Mouse (Mus musculus): ENCODE results near the gene Rhox6. TPM values are rescaled to one million over a fixed set of nuclear protein-coding genes. Genes with fewer than 3 reads are reported as not detected.
"Not testable (repeated sequence)": the region's sequence is repeated elsewhere in the genome, so short reads cannot be mapped to it uniquely, and the experiment has no call there.

Gene Rhox6
- not detected in 2 replicates for polyA plus RNA-seq (2015; fragmentation: Nextera tagmentation; extraction: Ambion mirVana)

- not testable (repeated sequence) for H3K36me3 ChIP-seq; H3K9me3 ChIP-seq; H3K4me1 ChIP-seq (replicated peaks); H3K4me2 ChIP-seq; H3K4me3 ChIP-seq; H3K27ac ChIP-seq (replicated peaks); H3K9ac ChIP-seq; H3K27me3 ChIP-seq; ATAC-seq (ENCODE audit: low read depth)
- WGBS = 84% methylated on average over 4 of the region's 12 CpGs
These were observed at the start of gene Rhox6 for GRCm38 (mm10) chrX:37826610-37827009. Rhox6 (plus strand) TSS chrX:37826910.

- H3K9ac ChIP-seq = no peak overlapping the region
- no peak for ATAC-seq (ENCODE audit: low read depth)
- H3K4me2 ChIP-seq = no peak overlapping the region
- no peak overlapping the region for H3K4me3 ChIP-seq
- 82% methylated on average over 15 of the region's 15 CpGs for WGBS
- H3K27me3 ChIP-seq = no peaks in the 10 kb centered on the region
- H3K4me1 ChIP-seq (replicated peaks) = no peaks in the 10 kb centered on the region
- H3K9me3 ChIP-seq = no peaks in the 10 kb centered on the region
- H3K36me3 ChIP-seq = no peaks in the 10 kb centered on the region
- no peak overlapping the region for H3K27ac ChIP-seq (replicated peaks)
These were observed 19.2 kb upstream of the Rhox6 start for GRCm38 (mm10) chrX:37807286-37808080.

- 85% methylated on average over 2 of the region's 2 CpGs for WGBS
- H3K36me3 ChIP-seq = no peaks in the 10 kb centered on the region
- H3K27me3 ChIP-seq = no peaks in the 10 kb centered on the region
- no peak overlapping the region for H3K27ac ChIP-seq (replicated peaks)
- no peaks in the 10 kb centered on the region for H3K4me1 ChIP-seq (replicated peaks)
- H3K4me3 ChIP-seq = no peak overlapping the region
- H3K9me3 ChIP-seq = no peaks in the 10 kb centered on the region
- no peak overlapping the region for H3K9ac ChIP-seq
- H3K4me2 ChIP-seq = no peak overlapping the region
- no peak for ATAC-seq (ENCODE audit: low read depth)
These were observed 17.3 kb upstream of the Rhox6 start for GRCm38 (mm10) chrX:37809396-37809795.

GRCm38 (mm10) chrX:37811179-37811578 is 15.5 kb upstream of the Rhox6 start:
- H3K27me3 ChIP-seq = no peaks in the 10 kb centered on the region
- no peak overlapping the region for H3K27ac ChIP-seq (replicated peaks)
- H3K4me3 ChIP-seq = no peak overlapping the region
- H3K9ac ChIP-seq = no peak overlapping the region
- H3K4me1 ChIP-seq (replicated peaks) = no peaks in the 10 kb centered on the region
- no peak overlapping the region for H3K4me2 ChIP-seq
- H3K9me3 ChIP-seq = no peaks in the 10 kb centered on the region
- H3K36me3 ChIP-seq = no peaks in the 10 kb centered on the region
- no peak for ATAC-seq (ENCODE audit: low read depth)
- WGBS = 31% methylated on average over 5 of the region's 5 CpGs

- Histone ChIP-seq H3K4me2 (no peak overlapping the region), H3K4me3 (no peak overlapping the region), H3K27me3 (no peaks in the 10 kb centered on the region), H3K9me3 (no peaks in the 10 kb centered on the region), H3K9ac (no peak overlapping the region), H3K36me3 (no peaks in the 10 kb centered on the region), H3K27ac (replicated peaks) (no peak overlapping the region), H3K4me1 (replicated peaks) (no peaks in the 10 kb centered on the region)
- 70% methylated on average over 10 of the region's 10 CpGs for WGBS
- ATAC-seq (ENCODE audit: low read depth) = no peak
These were observed 11.0 kb upstream of the Rhox6 start for GRCm38 (mm10) chrX:37815665-37816064.

- not testable (repeated sequence) for H3K4me1 ChIP-seq (replicated peaks); H3K27ac ChIP-seq (replicated peaks); H3K36me3 ChIP-seq; H3K27me3 ChIP-seq; H3K9ac ChIP-seq; ATAC-seq (ENCODE audit: low read depth); H3K9me3 ChIP-seq; H3K4me2 ChIP-seq; H3K4me3 ChIP-seq
- WGBS = 91% methylated on average over 8 of the region's 8 CpGs
These were observed 4.7 kb downstream of the Rhox6 start, which contains the start of gene Rhox7a for GRCm38 (mm10) chrX:37831386-37831785. Rhox7a (plus strand) TSS chrX:37831686.

- H3K27me3 ChIP-seq = no peaks in the 10 kb centered on the region
- no peak overlapping the region for H3K27ac ChIP-seq (replicated peaks)
- no peaks in the 10 kb centered on the region for H3K36me3 ChIP-seq
- H3K4me2 ChIP-seq = no peak overlapping the region
- 96% methylated on average over 2 of the region's 2 CpGs for WGBS
- H3K4me1 ChIP-seq (replicated peaks) = no peaks in the 10 kb centered on the region
- no peak overlapping the region for H3K4me3 ChIP-seq
- no peak overlapping the region for H3K9ac ChIP-seq
- H3K9me3 ChIP-seq = no peaks in the 10 kb centered on the region
- no peak for ATAC-seq (ENCODE audit: low read depth)
These were observed 44.9 kb downstream of the Rhox6 start for GRCm38 (mm10) chrX:37871641-37872040.

GRCm38 (mm10) chrX:37878844-37879243 is 52.1 kb downstream of the Rhox6 start, which contains the start of gene Rhox8:
Rhox8 (minus strand) TSS chrX:37878944.
- Histone ChIP-seq H3K9me3 (no peaks in the 10 kb centered on the region), H3K4me3 (no peak within 1 kb of the TSS), H3K27ac (replicated peaks) (no peak within 1 kb of the TSS), H3K9ac (no peak within 1 kb of the TSS), H3K27me3 (no peaks in the 10 kb centered on the region), H3K36me3 (no peaks in the 10 kb centered on the region), H3K4me2 (no peak within 1 kb of the TSS), H3K4me1 (replicated peaks) (no peaks in the 10 kb centered on the region)
- 80% methylated on average over 4 of the region's 4 CpGs for WGBS
- ATAC-seq (ENCODE audit: low read depth) = no peak

Other genes starting within 250 kb of the Rhox6 start
- gene Rhox3f, start 245.9 kb upstream of the Rhox6 start, polyA plus RNA-seq (2015; fragmentation: Nextera tagmentation; extraction: Ambion mirVana) = not detected in 2 replicates
- not detected in 2 replicates for gene Rhox4f, start 219.2 kb upstream of the Rhox6 start, polyA plus RNA-seq (2015; fragmentation: Nextera tagmentation; extraction: Ambion mirVana)
- not detected in 2 replicates for gene Rhox3g, start 198.3 kb upstream of the Rhox6 start, polyA plus RNA-seq (2015; fragmentation: Nextera tagmentation; extraction: Ambion mirVana)
- not detected in 2 replicates for gene Rhox2g, start 183.4 kb upstream of the Rhox6 start, polyA plus RNA-seq (2015; fragmentation: Nextera tagmentation; extraction: Ambion mirVana)
- not detected in 2 replicates for gene Rhox4g, start 175.6 kb upstream of the Rhox6 start, polyA plus RNA-seq (2015; fragmentation: Nextera tagmentation; extraction: Ambion mirVana)
- not detected in 2 replicates for gene Rhox3h, start 158.1 kb upstream of the Rhox6 start, polyA plus RNA-seq (2015; fragmentation: Nextera tagmentation; extraction: Ambion mirVana)
- gene Rhox2h, start 153.6 kb upstream of the Rhox6 start, polyA plus RNA-seq (2015; fragmentation: Nextera tagmentation; extraction: Ambion mirVana) = not detected in 2 replicates
- gene Rhox5, start 22.1 kb upstream of the Rhox6 start, polyA plus RNA-seq (2015; fragmentation: Nextera tagmentation; extraction: Ambion mirVana) = 0.45 and 0.51 TPM in 2 replicates
- gene Rhox7a, start 4.8 kb downstream of the Rhox6 start, polyA plus RNA-seq (2015; fragmentation: Nextera tagmentation; extraction: Ambion mirVana) = not detected in 2 replicates
- not detected in 2 replicates for gene Rhox8, start 52.0 kb downstream of the Rhox6 start, polyA plus RNA-seq (2015; fragmentation: Nextera tagmentation; extraction: Ambion mirVana)
- not detected in 2 replicates for gene Rhox7b, start 70.3 kb downstream of the Rhox6 start, polyA plus RNA-seq (2015; fragmentation: Nextera tagmentation; extraction: Ambion mirVana)
- not detected in 2 replicates for gene Rhox9, start 74.9 kb downstream of the Rhox6 start, polyA plus RNA-seq (2015; fragmentation: Nextera tagmentation; extraction: Ambion mirVana)
- not detected in 2 replicates for gene Btg1-ps1, start 191.9 kb downstream of the Rhox6 start, polyA plus RNA-seq (2015; fragmentation: Nextera tagmentation; extraction: Ambion mirVana)
- not detected in 2 replicates for gene Btg1-ps2, start 216.2 kb downstream of the Rhox6 start, polyA plus RNA-seq (2015; fragmentation: Nextera tagmentation; extraction: Ambion mirVana)
- gene Rhox10, start 239.6 kb downstream of the Rhox6 start, polyA plus RNA-seq (2015; fragmentation: Nextera tagmentation; extraction: Ambion mirVana) = not detected in 2 replicates

Data from neural tube, embryonic 13.5 days (tissue).